Mouse (Mus musculus) G1E (cell line): ENCODE measurements around the gene Efhd2. TPM values are rescaled to one million over a fixed set of nuclear protein-coding genes. Genes with fewer than 3 reads are reported as not detected.
A peak's percentile ranks its signal among the peaks of the same experiment; 100 is the strongest.

Source experiments
- ATAC-seq: 2 replicates; pipeline ENCODE4 v1.8.0; 2016; ENCODE audit warnings: mild to moderate bottlenecking; ENCODE audit not compliant: insufficient number of reproducible peaks, poor library complexity, low FRiP score, severe bottlenecking; ENCODE audit errors: extremely low read depth
- DNase-seq: peaks from one replicate; pipeline ENCODE4 v3.0.0; 2012; ENCODE audit warnings: low spot score
- H3K27me3 ChIP-seq: 2 replicates; pipeline ENCODE4 v1.6.1; 2012; ENCODE audit warnings: mild to moderate bottlenecking, low read length, inconsistent platforms; ENCODE audit not compliant: insufficient read depth
- H3K36me3 ChIP-seq: replicated peaks from 2 replicates; pipeline ENCODE3; 2012; ENCODE audit warnings: mild to moderate bottlenecking, inconsistent platforms
- H3K4me1 ChIP-seq: 2 replicates; pipeline ENCODE4 v1.6.1; 2012; ENCODE audit warnings: low read depth, low read length, inconsistent platforms, mixed read lengths; ENCODE audit not compliant: insufficient read depth
- H3K4me3 ChIP-seq: 2 replicates; pipeline ENCODE4 v1.5.1; 2012; ENCODE audit warnings: low read depth, mild to moderate bottlenecking, inconsistent platforms, low read length, moderate library complexity, mixed read lengths
- H3K9me3 ChIP-seq: replicated peaks from 2 replicates; pipeline ENCODE4 v1.6.1; 2012; ENCODE audit warnings: inconsistent platforms
- CTCF ChIP-seq: IDR thresholded peaks from 2 replicates; pipeline ENCODE4 v1.5.1; 2012; ENCODE audit warnings: low read depth, low read length, inconsistent platforms, mixed read lengths
- GATA1 ChIP-seq: IDR thresholded peaks from 2 replicates; pipeline ENCODE4 v1.6.1; 2012; ENCODE audit warnings: borderline replicate concordance, low read length, inconsistent platforms, mixed read lengths
- GATA2 ChIP-seq: IDR thresholded peaks from 2 replicates; pipeline ENCODE4 v1.6.1; 2012; ENCODE audit warnings: low read depth, low read length, inconsistent platforms, borderline replicate concordance
- POLR2AphosphoS5 ChIP-seq: IDR thresholded peaks from 2 replicates; pipeline ENCODE4 v1.6.1; 2012; ENCODE audit warnings: low read depth, low read length, inconsistent platforms; ENCODE audit not compliant: insufficient replicate concordance
- TAL1 ChIP-seq: conservative IDR thresholded peaks from 2 replicates; pipeline ENCODE4 v1.6.1; 2012; ENCODE audit warnings: low read depth, low read length, inconsistent platforms, mixed read lengths
- polyA plus RNA-seq: library from polyadenylated mRNA; stranded (reverse); fragments of >175 nt; gene quantifications from 2 replicates; pipeline ENCODE4 v1.2.3, GENCODE M21; 2012
- total RNA-seq, 2 experiments: library from RNA; stranded (forward) in 1 of 2; stranded (reverse) in 1 of 2; fragments of 200-1000 nt in 1 of 2; fragments of >200 nt in 1 of 2; fragmentation: Nextera tagmentation in 1 of 2; gene quantifications; 2 replicates each; pipeline ENCODE4 v1.2.3; 2014 to 2017

Efhd2 gene
- total and polyA plus RNA-seq, 3 experiments = 31.9 to 56.1 (median 37.3) TPM

- H3K36me3 ChIP-seq = peaks cover 12% of the 10 kb centered on the region
- no peak overlapping the region for H3K4me3 ChIP-seq
- ATAC-seq (no peak), DNase-seq (no peak)
- H3K9me3 ChIP-seq = no peaks in the 10 kb centered on the region
- H3K4me1 ChIP-seq = 0 out of 2 replicates have a peak, but pooled peaks cover 4% of the 10 kb centered on the region
- TF ChIP-seq CTCF (peak; percentile 39; the same call in 1 of the 2 replicates), POLR2AphosphoS5 (no peak)
- H3K27me3 ChIP-seq = no peaks in the 10 kb centered on the region
Measured at GRCm38 (mm10) chr4:141853437-141853836, 21.3 kb downstream of the Efhd2 start.

- H3K4me1 ChIP-seq = no peaks in the 10 kb centered on the region; the same call in 1 of the 2 replicates
- DNase-seq (no peak), ATAC-seq (no peak)
- H3K27me3 ChIP-seq = peaks cover 23% of the 10 kb centered on the region
- H3K36me3 ChIP-seq = no peaks in the 10 kb centered on the region
- no peaks in the 10 kb centered on the region for H3K9me3 ChIP-seq
- no peak within 1 kb of the TSS for H3K4me3 ChIP-seq
- TF ChIP-seq TAL1 = no peak
- TF ChIP-seq POLR2AphosphoS5 = no peak
- no peak for TF ChIP-seq GATA1
- TF ChIP-seq CTCF = no peak
- no peak for TF ChIP-seq GATA2
Measured at GRCm38 (mm10) chr4:141845999-141846398, 28.7 kb downstream of the Efhd2 start, which contains the start of gene Ctrc. TSS of gene Ctrc (minus strand) at chr4:141846359.

GRCm38 (mm10) chr4:141834536-141835095 lies 40.1 kb downstream of the Efhd2 start:
- ATAC-seq = no peak

GRCm38 (mm10) chr4:141833911-141834310 lies 40.8 kb downstream of the Efhd2 start:
- no peak for TF ChIP-seq CTCF
- no peak for TF ChIP-seq GATA1
- no peak for TF ChIP-seq POLR2AphosphoS5
- TF ChIP-seq TAL1 = no peak
- no peak for TF ChIP-seq GATA2
- Histone ChIP-seq H3K4me1 (no peaks in the 10 kb centered on the region; the same call in 1 of the 2 replicates), H3K36me3 (no peaks in the 10 kb centered on the region), H3K27me3 (peaks cover 10% of the 10 kb centered on the region), H3K4me3 (no peak overlapping the region), H3K9me3 (no peaks in the 10 kb centered on the region)
- DNase-seq (no peak), ATAC-seq (no peak)

More at GRCm38 (mm10) chr4:141834536-141835095, 40.1 kb downstream of the Efhd2 start:
- no peak for DNase-seq
- Histone ChIP-seq H3K4me3 (no peak overlapping the region), H3K36me3 (no peaks in the 10 kb centered on the region), H3K9me3 (no peaks in the 10 kb centered on the region), H3K4me1 (no peaks in the 10 kb centered on the region; the same call in 1 of the 2 replicates), H3K27me3 (peaks cover 10% of the 10 kb centered on the region)
- TF ChIP-seq POLR2AphosphoS5 = no peak
- no peak for TF ChIP-seq TAL1
- no peak for TF ChIP-seq GATA2
- no peak for TF ChIP-seq GATA1
- TF ChIP-seq CTCF = no peak

- ATAC-seq (no peak), DNase-seq (no peak)
- TF ChIP-seq GATA2 = no peak
- no peak for TF ChIP-seq TAL1
- no peak for TF ChIP-seq CTCF
- TF ChIP-seq POLR2AphosphoS5 = no peak
- TF ChIP-seq GATA1 = no peak
- Histone ChIP-seq H3K4me1 (no peaks in the 10 kb centered on the region; the same call in 1 of the 2 replicates), H3K27me3 (peaks cover 17% of the 10 kb centered on the region), H3K9me3 (no peaks in the 10 kb centered on the region), H3K36me3 (no peaks in the 10 kb centered on the region), H3K4me3 (no peak overlapping the region)
Measured at GRCm38 (mm10) chr4:141831361-141831760, 43.4 kb downstream of the Efhd2 start.

- H3K9me3 ChIP-seq = no peaks in the 10 kb centered on the region
- ATAC-seq (no peak), DNase-seq (no peak)
- H3K27me3 ChIP-seq = peaks cover 22% of the 10 kb centered on the region
- no peaks in the 10 kb centered on the region for H3K36me3 ChIP-seq
- H3K4me3 ChIP-seq = no peak overlapping the region
- H3K4me1 ChIP-seq = no peaks in the 10 kb centered on the region; the same call in 1 of the 2 replicates
- no peak for TF ChIP-seq TAL1
- no peak for TF ChIP-seq GATA2
- no peak for TF ChIP-seq GATA1
- no peak for TF ChIP-seq POLR2AphosphoS5
- TF ChIP-seq CTCF = no peak
Measured at GRCm38 (mm10) chr4:141830381-141830780, 44.3 kb downstream of the Efhd2 start.
